Mouse (Mus musculus) MEL (cell line): ENCODE measurements around the gene Snapin.

Experiments
- CHD1 ChIP-seq: IDR thresholded peaks from 2 replicates; pipeline ENCODE4 v1.6.1; 2012; ENCODE audit warnings: low read depth, mild to moderate bottlenecking, inconsistent platforms, low read length, improper control_type of control experiment
- CTCF ChIP-seq, 3 experiments: IDR thresholded peaks in 2 of 3; conservative IDR thresholded peaks in 1 of 3; 2 replicates each; pipeline ENCODE4 v1.5.1; 2011 to 2012; ENCODE audit warnings: low read length in 3 of 3, low read depth in 2 of 3, mild to moderate bottlenecking in 2 of 3, improper control_type of control experiment in 1 of 3, inconsistent platforms in 1 of 3, mixed read lengths in 1 of 3, moderate library complexity in 1 of 3; ENCODE audit not compliant: control insufficient read depth in 1 of 3, insufficient read depth in 1 of 3, poor library complexity in 1 of 3, severe bottlenecking in 1 of 3
- GABPA ChIP-seq: IDR thresholded peaks from 2 replicates; pipeline ENCODE4 v1.6.1; 2012; ENCODE audit warnings: low read depth, mild to moderate bottlenecking, inconsistent platforms, low read length, improper control_type of control experiment, moderate library complexity
- MAFK ChIP-seq: IDR thresholded peaks from 2 replicates; pipeline ENCODE4 v1.6.1; 2011; ENCODE audit warnings: low read depth, mild to moderate bottlenecking, low read length, improper control_type of control experiment, borderline replicate concordance
- MAX ChIP-seq: IDR thresholded peaks from 2 replicates; pipeline ENCODE4 v1.6.1; 2011; ENCODE audit warnings: low read length, improper control_type of control experiment
- MYB ChIP-seq: IDR thresholded peaks from 2 replicates; pipeline ENCODE4 v1.6.1; 2011; ENCODE audit warnings: mild to moderate bottlenecking, low read depth, low read length, improper control_type of control experiment
- SMC3 ChIP-seq: IDR thresholded peaks from 2 replicates; pipeline ENCODE4 v1.6.1; 2011; ENCODE audit warnings: low read depth, low read length, improper control_type of control experiment
- TBP ChIP-seq: IDR thresholded peaks from 2 replicates; pipeline ENCODE4 v1.8.0; 2011; ENCODE audit warnings: low read depth, low read length, improper control_type of control experiment
- TCF12 ChIP-seq: IDR thresholded peaks from 2 replicates; pipeline ENCODE4 v1.6.1; 2014; ENCODE audit warnings: low read depth, mild to moderate bottlenecking, inconsistent platforms, low read length, improper control_type of control experiment, moderate library complexity

DNA sequence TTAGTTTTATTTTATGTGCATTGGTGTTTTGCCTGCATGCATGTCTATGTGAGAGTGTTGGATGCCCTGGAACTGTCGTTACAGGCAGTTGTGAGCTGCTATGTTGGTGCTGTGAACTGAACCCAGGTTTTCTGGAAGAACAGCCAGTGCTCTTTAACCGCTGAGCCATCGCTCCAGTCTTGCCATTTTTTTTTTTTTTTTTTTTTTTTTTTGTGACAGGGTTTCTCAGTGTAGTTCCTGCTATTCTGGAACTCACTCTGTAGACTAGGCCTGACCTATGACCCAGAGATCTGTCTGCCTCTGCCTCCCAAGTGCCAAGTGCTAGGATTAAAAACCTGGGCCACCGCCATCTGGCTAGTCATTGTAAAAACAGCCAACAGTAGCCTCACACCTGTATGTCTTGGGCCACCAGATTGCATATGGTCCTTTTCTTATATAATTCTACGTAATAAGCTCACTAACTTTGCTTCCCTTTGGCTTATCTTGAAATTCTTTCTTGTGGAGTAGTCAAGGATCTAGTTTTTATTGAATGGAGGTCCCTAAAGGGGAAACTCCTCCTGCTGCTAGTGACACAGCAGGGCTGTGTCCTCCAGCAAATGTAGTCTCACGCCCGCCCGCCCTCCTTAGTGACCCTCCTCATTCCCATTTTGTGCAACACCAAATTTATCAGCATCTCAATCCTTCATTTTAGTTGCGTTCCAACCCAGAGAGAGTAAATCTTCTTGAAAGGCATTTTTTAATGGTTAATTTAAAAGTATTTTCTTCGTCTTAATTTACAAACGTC lies 45.2 kb downstream of the Snapin start:
- TF ChIP-seq GABPA (no peak), CTCF (IDR thresholded peaks at IDR 0.05 in 2 of 3, conservative IDR thresholded peaks at IDR 0.05 in 1 of 3; ENCODE audit: control insufficient read depth in 1 of 3, insufficient read depth in 1 of 3, low read depth in 2 of 3, low read length in 3 of 3, poor library complexity in 1 of 3, severe bottlenecking in 1 of 3) (no peak), MAX (no peak), SMC3 (no peak), MAFK (no peak), MYB (no peak), CHD1 (no peak), TCF12 (no peak), TBP (no peak)
